Mouse (Mus musculus) E14TG2a.4 (cell line): ENCODE results near the gene Lama2.
"Not testable (repeated sequence)": the region's sequence is repeated elsewhere in the genome, so short reads cannot be mapped to it uniquely, and the experiment has no call there.

Source experiments
- H3K27me3 ChIP-seq: 2 replicates; pipeline ENCODE4 v1.6.1; 2014; ENCODE audit warnings: low read length, control low read depth; ENCODE audit not compliant: insufficient read depth
- H3K36me3 ChIP-seq: 2 replicates; pipeline ENCODE4 v1.6.1; 2014; ENCODE audit warnings: low read length, control low read depth; ENCODE audit not compliant: insufficient read depth
- H3K4me1 ChIP-seq: replicated peaks from 2 replicates; pipeline ENCODE4 v1.6.1; 2014; ENCODE audit warnings: low read depth, low read length, control low read depth
- H3K4me3 ChIP-seq: replicated peaks from 2 replicates; pipeline ENCODE4 v1.5.1; 2014; ENCODE audit warnings: mild to moderate bottlenecking, low read length
- H3K9me3 ChIP-seq: 2 replicates; pipeline ENCODE4 v1.6.1; 2014; ENCODE audit warnings: low read length, control low read depth
- CTCF ChIP-seq: conservative IDR thresholded peaks from 2 replicates; pipeline ENCODE4 v1.5.1; 2014; ENCODE audit warnings: low read length
- NANOG ChIP-seq: IDR thresholded peaks from 2 replicates; pipeline ENCODE4 v1.6.1; 2014; ENCODE audit warnings: borderline replicate concordance, low read length, mixed read lengths
- POU5F1 ChIP-seq: IDR thresholded peaks from 2 replicates; pipeline ENCODE4 v1.6.1; 2014; ENCODE audit warnings: low read length, borderline replicate concordance

Lama2 gene

DNA sequence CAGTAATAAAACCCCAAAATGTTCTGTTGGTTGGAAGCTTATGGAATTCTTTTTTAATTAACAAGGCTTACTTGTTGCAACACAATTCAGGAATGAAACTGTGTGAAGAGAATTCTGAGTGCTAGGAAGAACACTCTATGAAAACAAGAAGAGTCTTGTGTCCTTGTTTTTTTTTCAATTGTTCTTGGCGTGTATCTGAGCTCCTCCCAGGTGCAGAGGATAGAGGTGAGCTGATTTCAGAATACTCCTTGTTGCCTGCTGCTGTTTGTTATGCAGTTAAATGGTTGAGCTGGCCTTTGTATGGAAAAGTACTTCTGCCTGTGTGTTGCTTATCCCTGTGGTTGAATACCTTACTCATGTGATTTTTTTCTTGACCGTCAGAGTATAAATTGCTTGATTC lies 636.9 kb downstream of the Lama2 start:
- TF ChIP-seq POU5F1, result no peak
- no peak for TF ChIP-seq NANOG
- no peak for TF ChIP-seq CTCF
- Histone ChIP-seq H3K4me1 (no peaks in the 10 kb centered on the region), H3K36me3 (no peaks in the 10 kb centered on the region)

GRCm38 (mm10) chr10:26975372-26975771 lies 644.2 kb downstream of the Lama2 start:
- no peak for TF ChIP-seq CTCF
- TF ChIP-seq NANOG, result no peak
- Histone ChIP-seq H3K4me3 (no peak overlapping the region), H3K4me1 (no peaks in the 10 kb centered on the region), H3K36me3 (no peaks in the 10 kb centered on the region), H3K27me3 (no peaks in the 10 kb centered on the region), H3K9me3 (peaks cover 5% of the 10 kb centered on the region; the same call in 1 of the 2 replicates)

More for the DNA sequence above, 636.9 kb downstream of the Lama2 start:
- no peak overlapping the region for H3K4me3 ChIP-seq
- H3K27me3 ChIP-seq, result no peaks in the 10 kb centered on the region
- H3K9me3 ChIP-seq, result peaks cover 5% of the 10 kb centered on the region; the same call in 1 of the 2 replicates

GRCm38 (mm10) chr10:26974224-26974623 lies 645.3 kb downstream of the Lama2 start:
- Histone ChIP-seq H3K4me1 (no peaks in the 10 kb centered on the region), H3K9me3 (peaks cover 4% of the 10 kb centered on the region; the same call in 1 of the 2 replicates), H3K4me3 (no peak overlapping the region), H3K36me3 (no peaks in the 10 kb centered on the region), H3K27me3 (no peaks in the 10 kb centered on the region)
- TF ChIP-seq POU5F1, result no peak
- TF ChIP-seq CTCF, result no peak
- TF ChIP-seq NANOG, result no peak

GRCm38 (mm10) chr10:26973575-26973974 lies 646.0 kb downstream of the Lama2 start:
- H3K36me3 ChIP-seq, result no peaks in the 10 kb centered on the region
- no peaks in the 10 kb centered on the region for H3K27me3 ChIP-seq
- TF ChIP-seq NANOG (no peak), CTCF (no peak), POU5F1 (no peak)
- H3K4me1 ChIP-seq, result no peaks in the 10 kb centered on the region
- H3K9me3 ChIP-seq, result no peaks in the 10 kb centered on the region
- no peak overlapping the region for H3K4me3 ChIP-seq

DNA sequence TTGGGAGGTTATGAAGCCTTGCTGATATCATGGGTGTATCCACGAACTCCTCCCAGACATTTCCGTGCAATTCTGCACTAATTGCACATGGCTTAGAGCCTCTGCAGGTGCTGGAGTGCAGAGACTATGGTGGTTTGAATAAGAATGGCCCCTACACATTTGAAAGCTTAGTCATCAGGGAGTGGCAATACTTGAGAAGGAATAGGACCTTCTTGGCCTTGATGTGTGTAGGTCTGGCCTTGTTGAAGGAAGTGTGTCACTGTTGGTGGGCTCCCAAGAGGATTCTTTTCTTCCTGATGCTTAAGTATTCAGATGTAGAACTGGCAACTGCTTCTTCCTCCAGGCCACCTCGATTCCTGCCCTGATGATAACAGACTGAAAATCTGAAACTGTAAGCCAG lies 661.0 kb downstream of the Lama2 start:
- Histone ChIP-seq H3K4me1 (0 out of 2 replicates have a peak, but pooled peaks cover 4% of the 10 kb centered on the region), H3K9me3 (peaks cover 19% of the 10 kb centered on the region), H3K27me3 (no peaks in the 10 kb centered on the region), H3K4me3 (no peak overlapping the region), H3K36me3 (no peaks in the 10 kb centered on the region)
- peak; percentile 82 for TF ChIP-seq NANOG
- no peak for TF ChIP-seq CTCF

DNA sequence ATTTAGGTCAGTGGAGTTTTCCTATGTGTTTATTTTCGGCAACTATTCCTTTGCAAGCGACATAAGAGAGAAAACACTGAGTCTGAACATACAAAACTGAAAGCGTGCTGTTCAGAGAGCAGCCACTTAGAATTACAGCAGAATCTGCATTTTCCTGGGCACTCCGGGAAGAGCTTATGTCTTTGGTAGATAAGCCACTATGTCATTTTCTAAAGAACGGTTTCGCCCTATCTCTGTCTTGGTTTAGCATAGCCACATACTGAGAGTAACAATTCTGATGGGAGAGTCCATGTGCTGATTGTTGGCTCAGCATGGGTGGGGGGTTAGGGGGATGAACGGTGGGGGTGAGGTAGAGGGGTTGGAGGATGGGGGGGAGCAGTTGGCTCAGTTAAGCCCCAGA lies 669.1 kb downstream of the Lama2 start:
- H3K27me3 ChIP-seq, result no peaks in the 10 kb centered on the region
- no peak for TF ChIP-seq CTCF
- no peak for TF ChIP-seq POU5F1
- TF ChIP-seq NANOG, result no peak
- no peaks in the 10 kb centered on the region for H3K4me1 ChIP-seq
- no peak overlapping the region for H3K4me3 ChIP-seq
- no peaks in the 10 kb centered on the region for H3K9me3 ChIP-seq
- no peaks in the 10 kb centered on the region for H3K36me3 ChIP-seq

GRCm38 (mm10) chr10:26949667-26950066 lies 669.9 kb downstream of the Lama2 start:
- H3K4me1 ChIP-seq, result no peaks in the 10 kb centered on the region
- TF ChIP-seq NANOG, result no peak
- no peak for TF ChIP-seq CTCF
- no peak for TF ChIP-seq POU5F1
- no peaks in the 10 kb centered on the region for H3K36me3 ChIP-seq
- H3K27me3 ChIP-seq, result no peaks in the 10 kb centered on the region
- H3K9me3 ChIP-seq, result no peaks in the 10 kb centered on the region
- H3K4me3 ChIP-seq, result no peak overlapping the region

DNA sequence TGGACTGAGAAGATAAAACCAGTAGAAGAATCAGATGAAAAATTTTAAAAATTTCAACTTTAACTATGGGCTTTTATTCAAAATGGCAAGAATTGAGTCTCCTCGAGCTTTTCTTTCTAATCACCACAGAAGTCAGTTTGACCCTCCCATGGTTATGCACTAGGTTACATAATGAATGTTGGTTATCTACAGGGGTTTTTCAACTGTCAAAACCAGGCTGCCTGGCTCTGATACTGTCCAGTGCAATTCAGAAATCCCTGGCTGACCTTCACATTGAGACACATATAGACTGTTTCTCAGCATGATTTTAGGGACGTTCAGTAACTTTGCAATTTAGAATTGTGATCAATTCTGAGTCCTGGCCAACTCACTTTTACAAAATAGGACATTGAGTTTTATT lies 671.2 kb downstream of the Lama2 start:
- no peaks in the 10 kb centered on the region for H3K9me3 ChIP-seq
- TF ChIP-seq CTCF, result no peak
- TF ChIP-seq POU5F1, result no peak
- TF ChIP-seq NANOG, result no peak

GRCm38 (mm10) chr10:26939549-26939948 lies 680.0 kb downstream of the Lama2 start:
- H3K36me3 ChIP-seq, result no peaks in the 10 kb centered on the region
- no peak for TF ChIP-seq POU5F1
- no peak for TF ChIP-seq NANOG
- no peak for TF ChIP-seq CTCF
- H3K4me3 ChIP-seq, result no peak overlapping the region
- peaks cover 31% of the 10 kb centered on the region for H3K9me3 ChIP-seq
- H3K27me3 ChIP-seq, result no peaks in the 10 kb centered on the region
- 0 out of 2 replicates have a peak, but pooled peaks cover 2% of the 10 kb centered on the region for H3K4me1 ChIP-seq

More for the DNA sequence above, 671.2 kb downstream of the Lama2 start:
- H3K27me3 ChIP-seq, result no peaks in the 10 kb centered on the region
- H3K4me1 ChIP-seq, result no peaks in the 10 kb centered on the region
- no peak overlapping the region for H3K4me3 ChIP-seq
- H3K36me3 ChIP-seq, result no peaks in the 10 kb centered on the region

DNA sequence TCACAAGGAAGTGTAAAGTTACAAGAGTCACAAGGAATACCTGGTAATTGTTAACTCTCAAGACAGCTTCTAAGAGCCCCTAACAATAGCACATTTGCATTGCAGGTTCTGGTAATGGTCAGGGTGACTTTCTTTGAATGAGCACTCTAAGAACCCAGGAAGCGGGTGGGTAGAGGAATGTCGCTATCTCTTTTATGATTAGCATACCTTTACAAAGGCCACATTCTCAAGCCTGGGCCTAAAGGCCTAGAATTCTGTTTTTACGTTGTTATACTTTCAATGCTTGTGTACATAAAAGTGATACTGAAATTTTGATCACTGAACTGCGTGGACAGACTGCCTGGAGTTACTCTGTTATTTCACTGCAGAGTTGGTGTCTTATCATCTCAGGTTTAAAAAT lies 681.1 kb downstream of the Lama2 start:
- not testable (repeated sequence) for H3K36me3 ChIP-seq, H3K4me1 ChIP-seq, H3K4me3 ChIP-seq, H3K27me3 ChIP-seq
- peaks cover 31% of the 10 kb centered on the region for H3K9me3 ChIP-seq

DNA sequence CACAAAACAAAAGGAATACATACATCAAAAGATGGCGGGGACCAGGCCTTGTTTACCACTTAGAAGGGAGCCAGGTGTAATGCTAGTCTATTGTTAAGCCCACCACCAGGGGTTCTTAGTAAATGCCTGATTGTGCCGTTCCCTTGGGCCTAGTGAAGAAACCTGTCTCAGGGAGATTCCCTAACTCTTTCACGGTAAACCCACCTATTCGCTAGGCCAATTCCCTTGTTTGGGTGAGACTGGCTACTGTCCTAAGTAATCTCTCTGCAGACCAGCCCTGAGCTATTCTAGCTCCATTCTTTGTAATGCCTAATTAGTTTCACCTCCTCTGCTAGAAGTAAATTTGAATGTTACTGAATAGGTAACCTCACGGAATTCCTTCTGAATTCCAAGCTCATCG lies 683.5 kb downstream of the Lama2 start:
- H3K27me3 ChIP-seq, H3K4me1 ChIP-seq, H3K4me3 ChIP-seq, H3K36me3 ChIP-seq: not testable (repeated sequence)
- H3K9me3 ChIP-seq, result peaks cover 31% of the 10 kb centered on the region
